Mouse (Mus musculus): ENCODE data around the gene 4930447C04Rik.

The 4930447C04Rik gene

DNA sequence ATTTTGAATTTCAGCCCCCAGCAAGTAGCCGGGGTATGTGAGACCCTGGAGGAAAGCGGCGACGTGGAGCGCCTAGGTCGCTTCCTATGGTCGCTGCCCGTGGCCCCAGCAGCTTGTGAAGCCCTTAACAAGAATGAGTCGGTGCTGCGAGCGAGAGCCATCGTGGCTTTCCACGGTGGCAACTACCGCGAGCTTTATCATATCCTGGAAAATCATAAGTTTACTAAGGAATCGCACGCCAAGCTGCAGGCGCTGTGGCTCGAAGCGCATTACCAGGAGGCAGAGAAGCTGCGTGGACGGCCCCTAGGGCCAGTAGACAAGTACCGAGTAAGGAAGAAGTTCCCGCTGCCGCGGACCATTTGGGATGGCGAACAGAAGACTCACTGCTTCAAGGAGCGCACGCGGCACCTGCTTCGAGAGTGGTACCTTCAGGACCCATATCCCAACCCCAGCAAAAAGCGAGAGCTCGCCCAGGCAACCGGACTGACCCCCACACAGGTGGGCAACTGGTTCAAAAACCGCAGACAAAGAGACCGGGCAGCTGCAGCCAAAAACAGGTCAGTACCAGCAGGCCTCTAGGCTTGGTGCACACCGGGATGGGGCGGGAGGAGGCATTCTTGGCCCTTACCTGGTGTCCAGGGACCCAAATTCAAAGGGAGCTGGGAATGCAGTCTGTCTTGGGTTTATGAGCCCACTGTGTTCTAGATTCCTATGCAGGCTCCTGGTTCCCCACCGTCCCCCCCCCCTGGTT is at the start of gene 4930447C04Rik:
4930447C04Rik (minus strand) TSS at position 704 of the 751 bp plus-strand sequence.
- DNase-seq: no peak

DNA sequence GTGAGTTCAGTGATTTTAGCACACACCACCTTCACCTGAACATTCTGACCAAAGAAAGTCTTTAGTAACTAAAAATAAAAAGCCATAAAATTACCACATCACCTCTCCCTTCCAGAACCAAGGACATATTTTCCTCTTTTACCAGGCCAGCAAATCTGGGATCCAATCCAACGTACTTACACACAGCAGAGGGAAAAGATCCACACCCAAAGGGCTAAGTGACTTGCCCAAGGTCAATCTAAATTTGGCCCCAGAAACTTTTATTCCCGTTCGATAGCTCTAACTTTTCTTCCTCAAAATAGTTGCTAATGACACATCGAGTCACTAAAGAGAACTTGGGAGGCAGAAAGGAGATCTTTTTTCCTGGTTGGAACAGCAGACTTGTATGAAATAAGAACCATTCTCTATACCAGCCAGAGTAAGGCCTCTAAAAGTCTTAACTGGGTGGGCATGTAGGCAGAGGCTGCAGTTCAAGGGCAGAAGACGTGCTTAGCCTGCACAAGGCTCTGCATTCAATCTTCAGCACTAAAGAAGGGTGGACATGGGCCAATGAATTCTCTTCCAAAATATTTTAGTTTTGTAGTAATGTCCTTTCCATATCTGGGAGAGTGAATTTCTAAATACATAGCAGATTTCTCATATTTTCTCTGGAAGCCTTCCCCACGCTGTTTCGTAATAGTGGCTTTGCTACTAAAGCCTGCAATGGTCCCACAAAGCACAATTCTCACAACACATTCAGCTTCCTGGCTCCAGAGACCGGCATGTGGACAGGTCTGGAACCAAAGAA is 42.7 kb upstream of the 4930447C04Rik start:
- peak; percentile 15 for DNase-seq

DNA sequence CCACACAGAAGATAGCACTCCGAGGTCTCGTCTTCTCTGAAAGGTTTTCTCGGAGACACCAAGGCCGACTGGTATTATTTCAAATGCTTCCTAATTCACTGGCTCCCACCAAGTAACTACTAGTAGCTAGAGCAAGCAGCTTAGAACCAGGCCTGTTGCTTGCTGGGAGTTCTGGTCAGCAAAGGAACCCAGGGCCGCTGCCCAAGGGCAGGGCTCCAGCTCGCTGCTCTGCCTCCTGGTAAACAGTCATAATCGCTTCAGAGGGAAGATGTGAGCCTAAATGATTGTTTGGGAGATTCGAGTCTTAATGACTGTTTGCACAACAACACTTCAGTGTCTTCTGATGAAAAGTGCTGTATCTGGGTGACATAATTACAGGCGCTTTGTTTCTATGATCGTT is 42.0 kb upstream of the 4930447C04Rik start:
- no peak for DNase-seq

DNA sequence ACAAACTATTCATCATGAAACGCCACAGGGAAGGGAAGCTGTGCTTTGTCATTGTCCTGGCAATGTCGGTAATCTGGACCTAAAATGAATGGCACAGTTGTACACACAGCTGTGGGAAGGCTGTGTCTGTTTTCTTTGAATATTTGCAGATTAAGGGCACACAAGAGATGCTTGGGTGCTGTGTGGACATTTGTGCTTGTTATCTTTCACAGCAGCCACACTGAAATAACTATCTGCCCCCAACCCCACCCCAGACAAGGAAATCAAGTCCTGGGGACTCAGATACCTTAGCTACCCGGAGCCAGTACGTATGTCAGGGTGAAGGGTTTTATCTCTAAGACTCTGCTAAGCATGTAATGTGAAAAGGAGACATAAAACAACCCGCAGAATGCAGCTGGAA is 38.7 kb upstream of the 4930447C04Rik start:
- DNase-seq: no peak

DNA sequence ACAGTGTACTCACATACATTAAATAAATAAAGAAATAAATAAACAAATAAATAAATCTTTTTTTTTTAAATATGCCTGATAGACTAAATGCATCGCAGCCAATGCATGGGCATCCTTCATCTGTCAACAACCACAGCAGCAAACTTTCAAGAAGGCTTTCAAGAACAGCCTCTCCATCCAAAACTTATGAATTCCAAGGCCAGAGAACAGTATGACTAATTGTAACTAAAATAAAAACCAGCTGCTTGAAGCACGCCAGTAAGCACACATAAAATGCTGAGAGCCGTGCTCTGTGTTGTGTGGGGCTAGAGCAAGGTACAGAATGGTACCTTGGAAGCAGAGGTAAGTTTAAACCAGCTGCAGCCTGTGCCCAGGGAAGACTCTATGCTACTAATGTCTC is 37.3 kb upstream of the 4930447C04Rik start:
- no peak for DNase-seq

DNA sequence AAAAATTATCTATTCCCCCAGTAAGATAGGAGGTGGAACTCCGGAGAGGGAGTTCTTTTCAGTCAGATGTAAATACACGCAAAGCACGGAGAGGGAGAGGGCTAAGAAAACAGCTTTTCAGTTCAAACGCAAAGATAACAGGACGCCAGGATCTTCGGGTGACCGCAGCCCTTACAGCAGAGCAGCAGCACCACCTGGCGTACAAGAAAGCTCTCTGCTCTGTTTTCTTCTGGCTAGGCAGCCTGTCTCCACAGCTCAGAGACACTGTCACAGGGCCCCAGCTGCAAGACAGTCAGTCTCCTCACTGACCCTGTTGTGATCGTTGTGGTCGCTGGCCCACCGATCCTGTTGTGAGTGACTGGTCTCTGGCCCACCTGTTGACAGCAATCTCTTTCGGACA is 36.1 kb upstream of the 4930447C04Rik start:
- DNase-seq: peak; percentile 83

DNA sequence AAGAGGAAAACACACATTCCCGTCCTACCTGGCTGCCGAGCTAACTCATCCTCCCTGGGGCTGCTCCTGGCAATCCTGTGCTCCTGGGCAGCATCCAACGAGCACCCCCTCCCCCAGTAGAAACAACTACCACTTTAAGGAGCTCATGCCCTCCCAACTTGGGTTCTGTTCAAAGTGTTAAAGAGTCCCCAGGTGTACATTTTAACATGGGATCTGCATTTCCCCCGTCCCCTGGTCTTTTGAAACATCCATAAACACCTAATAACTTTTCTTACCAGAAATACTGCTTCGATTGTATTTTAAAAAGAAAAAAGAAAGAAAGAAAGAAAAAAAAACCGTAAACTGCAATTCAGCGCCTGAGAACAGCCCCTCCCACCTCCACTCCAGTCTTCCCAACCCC is 35.6 kb upstream of the 4930447C04Rik start:
- no peak for DNase-seq

DNA sequence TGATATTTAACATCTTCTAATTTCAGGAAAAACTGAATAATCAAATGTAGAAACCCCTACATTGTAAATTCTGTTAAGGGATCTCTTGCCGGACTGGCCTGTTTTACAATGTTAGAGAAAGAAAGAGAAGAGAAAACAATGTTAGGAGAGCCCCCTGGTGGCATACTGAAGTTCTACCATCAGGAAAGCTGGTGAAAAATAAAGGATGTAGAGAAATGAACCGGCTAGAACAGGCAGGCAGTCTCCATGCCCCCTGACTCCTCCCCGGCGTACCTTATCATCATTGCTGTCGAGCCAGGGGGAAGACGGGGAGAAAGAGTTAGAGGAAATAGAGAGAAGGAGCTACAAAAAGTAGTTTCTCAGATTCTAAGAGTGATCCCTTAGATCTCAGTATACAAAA is 32.6 kb upstream of the 4930447C04Rik start:
- peak; percentile 71 for DNase-seq

DNA sequence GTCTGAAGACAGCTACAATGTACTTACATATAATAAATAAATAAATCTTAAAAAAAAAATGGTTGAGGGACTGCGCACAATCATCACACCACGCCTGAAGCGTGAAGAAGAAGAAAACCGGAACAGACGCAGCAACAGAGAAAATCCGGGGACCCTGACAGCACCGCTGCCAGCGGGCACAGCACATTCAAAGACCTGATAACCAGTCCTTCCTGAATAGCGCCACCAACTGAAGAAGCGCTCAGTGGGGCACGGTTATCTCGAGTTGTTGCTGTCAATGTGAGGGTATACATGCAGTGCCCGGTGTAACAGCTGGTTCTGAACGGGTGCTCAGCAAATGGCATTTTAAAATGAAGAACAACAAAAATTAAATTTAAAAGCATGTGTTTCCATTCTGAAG is 30.0 kb upstream of the 4930447C04Rik start:
- DNase-seq: no peak

DNA sequence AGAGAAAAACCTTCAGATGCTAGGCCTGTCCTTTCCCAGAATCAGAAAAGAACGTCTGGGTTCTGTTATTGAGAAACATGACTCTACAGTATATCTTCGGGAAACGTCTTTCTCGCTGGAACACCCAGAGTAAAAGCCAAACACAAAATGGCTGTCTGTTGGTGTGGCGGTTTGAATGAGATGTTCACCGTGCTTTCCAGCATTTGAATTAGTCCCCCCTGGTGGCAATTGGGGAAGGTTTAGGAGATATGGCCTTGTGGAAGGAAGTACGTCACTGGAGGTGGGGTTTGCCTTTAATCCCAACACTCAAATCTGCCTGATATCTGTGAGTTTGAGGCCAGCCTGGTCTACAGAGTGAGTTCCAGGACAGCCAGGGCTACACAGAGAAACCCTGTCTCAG is 27.0 kb upstream of the 4930447C04Rik start:
- DNase-seq: no peak

DNA sequence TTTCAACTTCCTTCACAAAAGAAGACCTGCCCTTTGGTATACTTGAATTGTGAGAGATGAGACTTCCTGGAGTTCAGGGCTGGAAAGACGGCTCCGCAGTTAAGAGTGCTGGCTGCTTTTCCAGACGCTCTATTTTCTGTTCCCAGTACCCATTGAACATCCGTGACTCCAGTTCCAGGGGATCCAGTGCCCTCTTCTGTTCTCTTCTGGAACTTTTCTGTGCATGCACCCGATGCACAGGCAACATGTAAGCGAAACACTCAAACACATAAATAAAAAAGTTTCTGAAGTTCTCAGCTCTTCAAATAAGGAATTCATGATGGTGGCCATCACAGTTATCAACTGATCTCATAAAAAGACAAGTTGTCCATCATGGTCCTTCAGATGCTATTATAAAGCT is 22.2 kb upstream of the 4930447C04Rik start:
- no peak for DNase-seq

DNA sequence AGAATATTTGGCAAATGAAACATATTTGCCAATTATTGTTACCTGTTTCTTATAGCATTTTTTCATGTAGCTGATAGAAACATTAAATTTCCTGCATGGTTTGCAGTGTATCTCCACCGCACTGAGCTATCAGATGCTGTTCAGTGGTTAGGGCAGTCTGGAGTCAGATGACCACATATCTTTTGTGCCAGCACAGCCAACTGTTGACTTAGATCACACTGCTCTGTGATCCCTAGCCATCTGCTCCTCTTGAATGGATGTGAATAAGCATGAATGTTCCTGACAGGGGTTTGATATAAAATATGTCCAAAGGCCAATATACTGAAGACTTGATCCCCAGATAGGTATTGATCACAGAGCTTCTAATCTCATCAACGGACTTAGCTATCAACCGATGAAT is 17.9 kb upstream of the 4930447C04Rik start:
- no peak for DNase-seq

DNA sequence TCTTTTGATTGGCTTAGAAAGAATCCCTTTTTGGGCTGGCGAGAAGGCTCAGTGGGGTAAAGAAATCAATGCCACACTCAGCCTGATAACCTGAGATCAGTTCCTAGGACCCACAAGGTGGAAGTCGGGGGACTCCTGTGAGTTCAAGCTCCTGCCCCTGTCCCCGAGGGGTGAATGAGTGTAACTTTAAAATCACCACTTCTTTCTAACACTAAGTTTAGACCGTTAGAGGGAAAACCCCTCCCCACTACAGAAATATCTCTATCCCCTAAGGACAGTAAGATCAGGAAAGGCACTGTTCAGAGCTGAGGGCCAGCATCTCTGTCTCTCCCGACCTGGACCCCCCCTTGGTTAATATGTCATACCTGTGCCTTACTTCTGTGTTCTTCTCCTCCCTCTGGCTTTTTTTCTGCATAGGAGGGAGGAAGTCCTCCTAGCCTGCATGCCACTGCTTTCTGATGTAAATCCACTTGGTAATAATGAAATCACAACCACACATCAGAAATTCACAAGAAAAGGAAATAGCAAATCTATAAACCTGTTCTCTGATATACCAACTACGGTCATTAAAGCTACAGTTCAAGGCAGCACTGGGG is 17.4 kb upstream of the 4930447C04Rik start:
- DNase-seq: no peak

DNA sequence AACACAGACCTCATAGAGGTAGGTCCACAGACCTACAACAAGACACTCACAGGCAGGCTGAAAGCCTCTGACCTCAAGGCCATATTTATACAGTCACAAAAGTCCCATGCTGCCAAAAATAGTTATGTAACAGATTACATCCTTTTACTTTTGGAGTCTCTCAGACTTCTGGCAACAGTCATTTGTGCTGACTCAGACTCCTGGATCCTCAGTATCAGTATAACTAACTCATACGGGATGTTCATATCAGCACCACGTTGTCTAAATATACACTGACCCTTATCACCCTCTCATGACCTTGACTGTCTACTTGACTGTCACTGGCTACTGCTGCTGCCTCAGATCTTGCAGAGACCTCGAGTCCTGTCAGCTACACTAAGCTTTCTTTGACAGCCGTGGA is 14.3 kb upstream of the 4930447C04Rik start:
- no peak for DNase-seq

DNA sequence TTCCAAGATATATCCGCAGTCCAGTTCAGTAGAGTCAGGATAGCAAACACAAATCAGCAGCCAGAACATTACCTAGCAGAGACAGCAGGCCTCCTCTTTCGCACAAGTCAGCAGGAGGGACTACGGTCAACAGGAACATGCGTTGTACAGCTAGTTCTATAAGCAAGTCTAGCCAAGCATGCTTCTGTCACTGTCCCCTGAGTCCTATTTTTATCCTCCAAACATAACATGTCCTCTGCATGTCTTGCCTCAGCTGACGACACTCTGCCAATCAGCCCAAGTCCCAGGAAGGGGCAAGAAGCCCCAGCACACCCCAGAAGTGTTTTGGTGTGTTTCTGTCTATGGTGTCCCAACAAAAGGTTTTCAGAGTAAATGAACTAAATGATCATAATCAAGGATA is 13.3 kb upstream of the 4930447C04Rik start:
- DNase-seq: no peak

DNA sequence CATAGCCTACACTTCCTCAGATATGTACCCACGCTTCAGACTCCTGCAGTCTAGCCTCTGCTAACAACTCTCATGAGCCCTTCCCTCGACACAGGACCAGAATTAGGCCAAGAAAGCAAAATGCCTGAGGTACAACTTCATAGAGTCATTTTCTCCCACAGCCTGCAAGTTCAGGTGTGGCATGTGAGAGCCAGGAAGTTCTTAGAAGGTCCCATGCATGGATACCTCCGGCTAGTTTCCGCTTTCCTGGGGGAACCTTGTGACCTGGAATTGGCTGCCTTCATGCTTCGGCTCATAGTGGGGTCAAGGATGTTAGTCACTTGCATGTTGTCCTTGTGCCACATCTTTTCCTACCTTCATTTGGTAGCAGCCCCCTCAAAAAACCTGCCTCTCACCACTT is 12.5 kb upstream of the 4930447C04Rik start:
- no peak for DNase-seq

DNA sequence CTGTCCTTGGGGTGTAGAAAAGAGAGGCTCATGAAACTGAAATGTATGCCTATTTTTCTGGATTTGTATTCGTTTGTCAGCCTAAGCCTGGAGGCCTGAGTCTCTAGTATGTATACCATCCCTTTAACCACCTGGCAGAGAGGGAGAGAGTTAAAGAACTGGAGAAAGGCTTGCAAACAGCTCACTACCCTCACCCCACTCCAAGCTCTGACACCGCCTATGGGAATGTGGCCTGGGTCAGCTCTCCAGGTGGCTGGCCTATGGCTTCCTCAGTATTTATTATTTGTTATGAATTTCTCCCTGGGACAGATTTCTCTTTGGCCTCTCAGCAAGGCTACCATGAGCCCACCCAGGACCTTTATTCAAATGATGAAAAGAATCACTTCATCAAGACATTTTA is 6.8 kb upstream of the 4930447C04Rik start:
- no peak for DNase-seq

DNA sequence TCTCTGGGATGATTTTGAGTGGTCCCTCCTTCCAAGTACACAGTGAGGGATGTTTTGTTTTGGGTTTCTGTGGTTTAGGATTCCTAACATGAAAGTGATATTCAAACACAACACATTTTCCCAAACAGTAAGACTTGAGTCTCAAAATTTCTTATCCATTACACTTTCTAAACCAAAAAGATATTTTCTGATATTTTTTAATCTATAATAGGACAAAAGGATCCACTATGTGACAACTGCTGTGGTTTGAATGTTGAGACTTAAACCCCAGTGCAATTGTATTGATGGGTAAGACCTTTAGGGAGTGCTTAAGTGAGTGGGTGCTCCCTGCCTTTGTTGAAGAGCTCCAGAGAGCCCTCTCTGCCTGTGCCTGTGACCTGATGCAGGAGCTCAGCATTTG is 6.2 kb upstream of the 4930447C04Rik start:
- no peak for DNase-seq

DNA sequence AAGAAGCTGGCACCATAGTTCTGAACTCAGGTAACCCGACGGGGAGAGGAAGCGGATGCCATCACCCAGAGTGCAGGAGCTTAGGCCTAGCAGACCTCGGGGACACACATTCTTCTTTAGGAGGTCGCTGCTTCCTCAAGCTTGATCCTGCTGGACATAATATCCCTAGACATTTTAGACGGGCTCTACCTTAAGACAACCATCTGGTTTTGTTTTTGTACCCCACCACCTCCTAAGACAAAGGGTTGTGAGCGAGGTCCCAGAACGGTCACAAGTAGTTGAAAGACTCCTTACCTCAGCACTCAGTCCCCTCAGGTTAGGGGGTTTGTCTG is 5.5 kb upstream of the 4930447C04Rik start:
- DNase-seq: no peak

DNA sequence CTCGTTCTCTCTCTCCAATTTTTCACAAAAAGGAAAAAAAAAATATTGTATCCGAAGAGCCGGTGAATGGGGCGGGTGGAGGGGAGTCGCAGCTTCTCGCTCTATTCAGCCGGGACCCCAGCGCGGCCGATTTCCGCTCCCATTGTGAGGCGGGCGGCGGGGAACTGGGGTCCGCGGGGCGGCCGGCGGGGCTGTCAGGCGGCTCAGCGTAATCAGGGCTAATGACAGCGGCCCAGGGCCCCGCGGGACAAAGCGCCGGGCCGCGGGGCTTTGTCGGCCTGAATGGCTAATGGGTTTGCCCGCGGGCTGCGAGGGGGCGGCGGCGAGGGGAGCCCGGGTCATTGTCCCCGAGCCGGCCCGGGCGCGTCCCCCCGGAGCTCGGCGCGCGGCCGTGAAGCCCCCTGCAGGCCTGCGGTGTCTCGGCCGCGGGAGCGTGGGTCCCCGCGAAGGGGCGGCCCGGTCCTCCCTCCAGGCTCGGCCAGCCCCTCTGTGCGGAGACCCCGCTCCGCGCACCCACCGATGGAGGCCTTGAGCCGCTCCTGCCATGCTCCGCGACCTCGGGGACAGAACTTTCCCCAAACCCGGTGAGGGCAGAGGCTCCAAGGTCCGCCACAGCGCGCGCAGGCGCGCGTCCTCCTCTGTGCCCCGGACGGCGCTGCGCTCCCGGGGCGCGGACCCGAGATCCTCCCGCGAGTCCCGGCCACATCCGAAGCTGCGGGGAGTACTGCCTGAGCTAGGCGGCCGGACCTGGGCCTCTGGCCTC is 4.9 kb upstream of the 4930447C04Rik start:
- peak; percentile 17 for DNase-seq

DNA sequence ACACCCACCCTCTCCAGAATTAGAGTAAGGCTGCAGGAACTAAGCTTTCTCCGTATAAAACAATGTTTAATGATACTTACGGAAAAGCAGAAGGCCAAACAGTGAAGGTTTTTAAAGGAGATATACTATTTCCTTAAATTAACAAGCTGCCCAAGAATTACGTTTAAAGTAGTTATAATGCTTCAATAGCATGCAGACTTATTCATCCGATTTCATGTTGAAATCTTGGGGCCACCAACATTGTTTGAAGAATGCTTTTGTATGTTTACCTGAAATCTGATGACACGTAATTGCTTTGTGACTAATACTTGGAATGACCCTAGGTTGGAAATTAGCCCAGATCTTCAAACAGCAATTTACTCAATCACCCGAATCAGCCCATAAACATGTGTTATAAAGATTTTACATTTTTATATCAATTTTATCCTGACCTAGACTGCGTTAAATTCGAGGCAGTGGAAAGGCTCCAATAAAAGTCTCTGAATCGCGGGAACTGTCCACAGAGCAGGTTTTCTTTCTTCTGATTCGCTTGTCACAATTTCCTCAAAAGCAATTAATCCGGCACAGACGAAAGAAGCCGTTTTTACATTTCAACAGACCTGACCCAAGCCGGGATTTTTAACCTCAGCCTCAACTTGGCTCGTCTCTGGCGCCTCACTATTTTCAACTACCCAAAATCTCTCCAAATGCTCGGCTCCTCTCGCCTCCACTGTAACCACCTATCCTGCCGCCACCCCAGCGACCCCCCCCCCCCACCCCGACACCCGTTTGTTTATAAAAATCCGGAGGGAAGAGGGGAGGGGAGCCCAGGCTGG is 4.0 kb upstream of the 4930447C04Rik start:
- no peak for DNase-seq

DNA sequence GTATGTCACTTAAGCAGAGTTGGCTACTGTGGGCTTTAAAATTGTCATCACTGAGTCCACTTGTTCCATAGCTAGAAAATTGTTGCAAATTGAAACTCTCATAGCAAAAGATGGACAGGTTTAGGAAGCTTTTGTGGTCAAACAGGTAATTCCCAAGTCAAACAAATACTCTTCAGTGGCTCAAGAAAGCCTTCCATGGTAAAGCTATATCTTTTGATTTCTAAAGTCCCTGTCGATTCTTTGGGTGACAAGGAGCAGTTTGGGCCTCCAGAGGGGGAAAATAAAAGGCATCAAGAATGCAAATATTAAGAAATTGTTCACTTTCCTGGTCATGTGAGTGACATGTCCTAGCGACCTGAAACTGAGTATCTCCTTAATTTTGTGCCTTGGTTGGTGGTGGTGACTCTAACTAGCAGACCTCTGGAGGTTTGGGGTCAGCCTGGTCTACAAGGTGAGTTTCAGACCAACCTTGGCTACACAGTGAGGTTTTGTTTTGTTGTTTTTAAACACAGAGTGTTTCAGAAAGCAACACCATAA is 3.1 kb upstream of the 4930447C04Rik start:
- DNase-seq: no peak

Measured in kidney, postnatal 10 days (tissue).